Mouse (Mus musculus) liver, embryonic 11.5 days (tissue): ENCODE measurements at regions not wholly inside any gene's neighbourhood (a gene's known extent, or its start where the extent isn't known, plus 50 kb on each side); places are given as distances from the start of the nearest gene placed in this dataset.

Experiments
- ATAC-seq: fragments of 200-750 bp; cut with Nextera tagmentation; replicated peaks from 2 replicates; pipeline ENCODE4 v1.8.0; 2017; ENCODE audit warnings: moderate number of reproducible peaks, mild to moderate bottlenecking, moderate TSS enrichment, moderate library complexity; ENCODE audit not compliant: low FRiP score
- DNase-seq: peaks from one replicate; pipeline ENCODE4 v3.0.0-alpha.2; 2017; ENCODE audit warnings: low spot score
- H3K27ac ChIP-seq: fragments of 300-500 bp; sonication (generic); 2 replicates; pipeline ENCODE4 v1.5.1; 2014; ENCODE audit warnings: mild to moderate bottlenecking, low read depth, low read length, control low read depth
- H3K27me3 ChIP-seq: fragments of 300-500 bp; sonication (generic); replicated peaks from 2 replicates; pipeline ENCODE4 v1.6.1; 2014; ENCODE audit warnings: low read length, mixed read lengths; ENCODE audit not compliant: control insufficient read depth, insufficient read depth
- H3K36me3 ChIP-seq: fragments of 300-500 bp; sonication (generic); 2 replicates; pipeline ENCODE4 v1.6.1; 2014; ENCODE audit warnings: mild to moderate bottlenecking, low read length, moderate library complexity, mixed read lengths; ENCODE audit not compliant: control insufficient read depth, insufficient read depth
- H3K4me1 ChIP-seq: fragments of 300-500 bp; sonication (generic); replicated peaks from 2 replicates; pipeline ENCODE4 v1.6.1; 2014; ENCODE audit warnings: low read length, mixed read lengths; ENCODE audit not compliant: control insufficient read depth, insufficient read depth
- H3K4me2 ChIP-seq: fragments of 300-500 bp; sonication (generic); 2 replicates; pipeline ENCODE4 v1.6.1; 2014; ENCODE audit warnings: mild to moderate bottlenecking, control low read depth, moderate library complexity
- H3K4me3 ChIP-seq: fragments of 300-500 bp; sonication (generic); 2 replicates; pipeline ENCODE4 v1.5.1; 2014; ENCODE audit warnings: low read depth, low read length, control low read depth
- H3K9ac ChIP-seq: fragments of 300-500 bp; sonication (generic); 2 replicates; pipeline ENCODE4 v1.6.1; 2014; ENCODE audit warnings: low read depth, low read length, control low read depth
- H3K9me3 ChIP-seq: fragments of 300-500 bp; sonication (generic); 2 replicates; pipeline ENCODE4 v1.6.1; 2016; ENCODE audit warnings: low read length, inconsistent platforms, mixed read lengths; ENCODE audit not compliant: control insufficient read depth
- WGBS: fragments of 180-500 bp; shearing (Covaris S2); extraction: QIAGEN DNeasy Blood & Tissue Kit; methylation state at CpG from one replicate; pipeline ENCODE4 v1.1.7; 2014; 5-methylcytosine and 5-hydroxymethylcytosine counted together

- Histone ChIP-seq H3K27me3 (peaks cover 11% of the 10 kb centered on the region), H3K9me3 (no peaks in the 10 kb centered on the region), H3K36me3 (no peaks in the 10 kb centered on the region), H3K4me2 (no peak overlapping the region), H3K9ac (no peak overlapping the region), H3K27ac (no peak overlapping the region), H3K4me3 (no peak overlapping the region), H3K4me1 (0 out of 2 replicates have a peak, but pooled peaks cover 2% of the 10 kb centered on the region)
- no peak for ATAC-seq
- DNase-seq, result no peak
- WGBS, result 74% methylated on average over 5 of the region's 5 CpGs
Measured at GRCm38 (mm10) chr13:51912477-51912876, 66.0 kb downstream of the Gadd45g start.

- Histone ChIP-seq H3K4me2 (no peak overlapping the region), H3K36me3 (no peaks in the 10 kb centered on the region), H3K4me1 (0 out of 2 replicates have a peak, but pooled peaks cover 2% of the 10 kb centered on the region), H3K9me3 (no peaks in the 10 kb centered on the region), H3K27me3 (peaks cover 12% of the 10 kb centered on the region), H3K9ac (no peak overlapping the region), H3K27ac (no peak overlapping the region), H3K4me3 (no peak overlapping the region)
- no peak for DNase-seq
- WGBS, result 85% methylated on average over 3 of the region's 3 CpGs
- ATAC-seq, result no peak
Measured at GRCm38 (mm10) chr13:51912994-51913393, 66.5 kb downstream of the Gadd45g start.

- Histone ChIP-seq H3K4me2 (no peak overlapping the region), H3K9ac (no peak overlapping the region), H3K4me3 (no peak overlapping the region), H3K9me3 (no peaks in the 10 kb centered on the region), H3K27ac (no peak overlapping the region), H3K27me3 (peaks cover 30% of the 10 kb centered on the region), H3K36me3 (no peaks in the 10 kb centered on the region), H3K4me1 (peaks cover 10% of the 10 kb centered on the region; the same call in 1 of the 2 replicates)
- ATAC-seq, result no peak
- 39% methylated on average over 15 of the region's 15 CpGs for WGBS
- no peak for DNase-seq
Measured at GRCm38 (mm10) chr13:51916666-51917240, 70.3 kb downstream of the Gadd45g start.

GRCm38 (mm10) chr13:51917658-51918057, 71.2 kb downstream of the Gadd45g start:
- no peak for ATAC-seq
- Histone ChIP-seq H3K4me3 (no peak overlapping the region), H3K4me1 (peaks cover 10% of the 10 kb centered on the region; the same call in 1 of the 2 replicates), H3K27ac (no peak overlapping the region), H3K9me3 (no peaks in the 10 kb centered on the region), H3K36me3 (no peaks in the 10 kb centered on the region), H3K27me3 (peaks cover 27% of the 10 kb centered on the region), H3K9ac (no peak overlapping the region), H3K4me2 (no peak overlapping the region)
- 68% methylated on average over 7 of the region's 7 CpGs for WGBS
- DNase-seq, result no peak

GRCm38 (mm10) chr13:51918108-51918507, 71.6 kb downstream of the Gadd45g start:
- H3K4me2 ChIP-seq, result no peak overlapping the region
- peaks cover 27% of the 10 kb centered on the region for H3K27me3 ChIP-seq
- H3K36me3 ChIP-seq, result no peaks in the 10 kb centered on the region
- H3K4me1 ChIP-seq, result peaks cover 10% of the 10 kb centered on the region; the same call in 1 of the 2 replicates
- ATAC-seq, result no peak
- 69% methylated on average over 8 of the region's 8 CpGs for WGBS
- H3K27ac ChIP-seq, result no peak overlapping the region
- no peaks in the 10 kb centered on the region for H3K9me3 ChIP-seq
- H3K4me3 ChIP-seq, result no peak overlapping the region
- H3K9ac ChIP-seq, result no peak overlapping the region
- DNase-seq, result no peak

GRCm38 (mm10) chr13:51918781-51919170, 72.3 kb downstream of the Gadd45g start:
- no peak overlapping the region for H3K4me2 ChIP-seq
- H3K9me3 ChIP-seq, result no peaks in the 10 kb centered on the region
- no peak overlapping the region for H3K27ac ChIP-seq
- WGBS, result 41% methylated on average over 10 of the region's 10 CpGs
- DNase-seq (no peak), ATAC-seq (no peak)
- peaks cover 27% of the 10 kb centered on the region for H3K27me3 ChIP-seq
- H3K36me3 ChIP-seq, result no peaks in the 10 kb centered on the region
- H3K4me3 ChIP-seq, result no peak overlapping the region
- peaks cover 10% of the 10 kb centered on the region; the same call in 1 of the 2 replicates for H3K4me1 ChIP-seq
- H3K9ac ChIP-seq, result no peak overlapping the region

- Histone ChIP-seq H3K4me1 (peaks cover 10% of the 10 kb centered on the region; the same call in 1 of the 2 replicates), H3K4me2 (no peak overlapping the region), H3K9me3 (no peaks in the 10 kb centered on the region), H3K4me3 (no peak overlapping the region), H3K27me3 (peaks cover 27% of the 10 kb centered on the region), H3K27ac (no peak overlapping the region), H3K9ac (no peak overlapping the region), H3K36me3 (no peaks in the 10 kb centered on the region)
- WGBS, result 41% methylated on average over 14 of the region's 14 CpGs
- ATAC-seq, result no peak
- DNase-seq, result no peak
Measured at GRCm38 (mm10) chr13:51919171-51919793, 72.8 kb downstream of the Gadd45g start.

- Histone ChIP-seq H3K4me1 (peaks cover 10% of the 10 kb centered on the region; the same call in 1 of the 2 replicates), H3K4me3 (no peak overlapping the region), H3K4me2 (no peak overlapping the region), H3K36me3 (no peaks in the 10 kb centered on the region), H3K27ac (no peak overlapping the region), H3K27me3 (peaks cover 27% of the 10 kb centered on the region), H3K9ac (no peak overlapping the region), H3K9me3 (no peaks in the 10 kb centered on the region)
- DNase-seq, result no peak
- ATAC-seq, result no peak
- WGBS, result 75% methylated on average over 3 of the region's 3 CpGs
Measured at GRCm38 (mm10) chr13:51919937-51920336, 73.5 kb downstream of the Gadd45g start.
